Mouse (Mus musculus) kidney, postnatal 0 days (tissue): Measurements from ENCODE around the gene Foxb1. TPM values are rescaled to one million over a fixed set of nuclear protein-coding genes. Genes with fewer than 3 reads are reported as not detected.

Experiments used
- ATAC-seq: fragments of 200-750 bp; cut with Nextera tagmentation; replicated peaks from 2 replicates; pipeline ENCODE4 v1.8.0; 2017; ENCODE audit warnings: low read depth, moderate number of reproducible peaks, moderate TSS enrichment, moderate library complexity; ENCODE audit not compliant: low FRiP score
- DNase-seq: peaks from one replicate; pipeline ENCODE4 v3.0.0-alpha.2; 2016; ENCODE audit warnings: low spot score
- H3K27ac ChIP-seq: fragments of 300-500 bp; sonication (generic); 2 replicates; pipeline ENCODE4 v1.5.1; 2014; ENCODE audit warnings: mild to moderate bottlenecking
- H3K27me3 ChIP-seq: fragments of 300-500 bp; sonication (generic); 2 replicates; pipeline ENCODE4 v1.6.1; 2014; ENCODE audit warnings: low read length, mixed read lengths; ENCODE audit not compliant: insufficient read depth
- H3K36me3 ChIP-seq: fragments of 300-500 bp; sonication (generic); 2 replicates; pipeline ENCODE4 v1.6.1; 2014; ENCODE audit warnings: low read length, mixed read lengths; ENCODE audit not compliant: insufficient read depth
- H3K4me1 ChIP-seq: fragments of 300-500 bp; sonication (generic); replicated peaks from 2 replicates; pipeline ENCODE4 v1.6.1; 2014; ENCODE audit warnings: antibody characterized with exemption, low read length, mixed read lengths; ENCODE audit not compliant: insufficient read depth
- H3K4me2 ChIP-seq: fragments of 300-500 bp; sonication (generic); 2 replicates; pipeline ENCODE4 v1.6.1; 2014; ENCODE audit warnings: mild to moderate bottlenecking, low read length, moderate library complexity, mixed read lengths
- H3K4me3 ChIP-seq: fragments of 300-500 bp; sonication (generic); replicated peaks from 2 replicates; pipeline ENCODE4 v1.5.1; 2014; ENCODE audit warnings: low read depth, low read length
- H3K9ac ChIP-seq: fragments of 300-500 bp; sonication (generic); 2 replicates; pipeline ENCODE4 v1.6.1; 2014; ENCODE audit warnings: low read depth, low read length
- H3K9me3 ChIP-seq: fragments of 300-500 bp; sonication (generic); replicated peaks from 2 replicates; pipeline ENCODE4 v1.6.1; 2016; ENCODE audit warnings: low read length, inconsistent platforms, mixed read lengths
- CTCF ChIP-seq: IDR thresholded peaks from 2 replicates; pipeline ENCODE4 v1.5.1; 2016; ENCODE audit warnings: antibody characterized with exemption, low read depth, mild to moderate bottlenecking, moderate library complexity
- WGBS: fragments of 180-500 bp; shearing (Covaris S2); extraction: QIAGEN DNeasy Blood & Tissue Kit; methylation state at CpG from one replicate; pipeline ENCODE4 v1.1.7; 2014; 5-methylcytosine and 5-hydroxymethylcytosine counted together
- polyA plus RNA-seq: library from polyadenylated mRNA; unstranded; fragments of >200 nt; fragmentation: Nextera tagmentation; extraction: Ambion mirVana; gene quantifications from 2 replicates; pipeline ENCODE4 v1.2.1, GENCODE M21; 2015

Gene Foxb1
- polyA plus RNA-seq, 1 experiment from 2014 or later, result not detected

DNA sequence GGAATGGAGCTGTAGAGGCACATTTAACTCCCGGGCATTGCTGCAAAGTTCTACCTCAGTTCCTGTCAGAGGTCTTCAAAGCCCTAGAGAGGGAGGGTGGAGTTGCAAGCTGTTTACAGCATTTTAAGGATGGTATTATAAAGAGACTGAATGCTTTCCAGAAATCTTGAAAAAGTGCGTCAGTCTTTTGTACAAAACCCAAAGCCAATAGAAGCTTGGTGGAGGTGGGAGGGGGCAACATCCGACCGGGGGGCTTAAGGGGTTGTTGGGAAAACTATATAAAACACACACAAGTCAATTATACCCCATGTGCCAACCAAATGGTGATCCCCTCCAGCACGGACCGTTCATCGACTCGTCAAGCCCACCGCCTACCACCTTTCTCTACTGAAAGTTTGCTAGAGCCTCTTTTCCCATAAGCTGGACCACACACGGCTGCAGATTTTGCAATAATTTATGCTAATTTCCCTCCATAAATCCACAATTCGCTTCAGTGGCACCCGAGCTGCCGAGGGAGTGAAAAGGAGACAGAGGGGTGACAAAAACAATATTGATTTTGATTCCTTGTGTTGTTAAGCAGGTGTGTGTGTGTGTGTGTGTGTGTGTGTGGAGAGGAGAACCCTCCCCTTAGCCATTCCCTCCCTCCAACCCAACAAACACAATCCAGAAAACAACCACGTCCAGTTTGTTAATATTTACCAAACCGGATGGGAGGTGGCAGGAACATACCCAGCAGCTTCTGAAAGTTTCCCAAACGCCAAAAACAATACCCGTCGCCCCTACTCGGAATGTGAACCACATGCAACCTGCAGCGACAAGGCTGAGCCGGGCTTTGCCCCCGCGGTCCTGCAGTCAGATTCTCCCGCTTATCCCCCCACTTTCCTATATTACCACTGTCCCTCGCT is 3.2 kb upstream of the Foxb1 start:
- Histone ChIP-seq H3K27me3 (peaks cover 97% of the 10 kb centered on the region), H3K4me1 (peaks cover 3% of the 10 kb centered on the region; the same call in 1 of the 2 replicates), H3K27ac (no peak overlapping the region), H3K36me3 (no peaks in the 10 kb centered on the region), H3K4me3 (no peak overlapping the region), H3K9me3 (no peaks in the 10 kb centered on the region), H3K9ac (no peak overlapping the region), H3K4me2 (0 out of 2 replicates have a peak overlapping the region, but pooled peaks have one; percentile 19)
- 1% methylated on average over 25 of the region's 25 CpGs for WGBS
- no peak for TF ChIP-seq CTCF
- DNase-seq (no peak), ATAC-seq (no peak)

DNA sequence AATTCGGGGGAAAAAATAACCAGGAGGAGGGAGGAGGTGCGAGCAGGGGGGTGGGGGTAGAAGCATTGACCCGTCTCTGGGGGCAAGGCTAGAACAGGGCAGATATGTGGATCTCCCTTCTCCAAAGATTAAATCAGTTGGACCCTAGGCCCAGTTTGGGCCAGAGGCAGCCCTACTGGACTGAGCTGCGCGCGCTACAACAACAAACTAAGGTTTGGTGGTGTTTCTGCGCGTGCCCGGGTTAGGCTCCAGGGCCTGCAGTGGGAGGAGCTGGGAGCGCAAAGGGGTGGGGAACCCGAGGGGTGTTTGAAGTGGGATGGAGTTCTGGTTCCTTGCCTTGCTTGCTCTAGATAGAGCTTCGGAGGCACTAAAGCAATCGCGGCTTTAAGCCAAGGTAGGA is 2.0 kb upstream of the Foxb1 start:
- no peak overlapping the region for H3K27ac ChIP-seq
- peaks cover 5% of the 10 kb centered on the region; the same call in 1 of the 2 replicates for H3K4me1 ChIP-seq
- 0 out of 2 replicates have a peak overlapping the region, but pooled peaks have one; percentile 1 for H3K4me3 ChIP-seq
- H3K4me2 ChIP-seq, result no peak overlapping the region
- H3K9me3 ChIP-seq, result no peaks in the 10 kb centered on the region
- H3K27me3 ChIP-seq, result peaks cover 97% of the 10 kb centered on the region
- no peak for TF ChIP-seq CTCF
- no peak for ATAC-seq
- H3K9ac ChIP-seq, result no peak overlapping the region
- H3K36me3 ChIP-seq, result no peaks in the 10 kb centered on the region
- 1% methylated on average over 14 of the region's 14 CpGs for WGBS
- DNase-seq, result no peak

- TF ChIP-seq CTCF, result no peak
- Histone ChIP-seq H3K4me2 (no peak overlapping the region), H3K27ac (no peak overlapping the region), H3K4me3 (no peak overlapping the region), H3K9me3 (no peaks in the 10 kb centered on the region), H3K36me3 (no peaks in the 10 kb centered on the region), H3K27me3 (peaks cover 97% of the 10 kb centered on the region), H3K4me1 (peaks cover 5% of the 10 kb centered on the region; the same call in 1 of the 2 replicates), H3K9ac (no peak overlapping the region)
- ATAC-seq (no peak), DNase-seq (no peak)
- WGBS, result 4% methylated on average over 12 of the region's 12 CpGs
Observed at GRCm38 (mm10) chr9:69762221-69762620, 1.5 kb upstream of the Foxb1 start.

GRCm38 (mm10) chr9:69761569-69761968 is 829 bp upstream of the Foxb1 start:
- ATAC-seq, result no peak

GRCm38 (mm10) chr9:69759721-69760221 is 969 bp downstream of the Foxb1 start:
- H3K4me2 ChIP-seq, result no peak overlapping the region
- no peaks in the 10 kb centered on the region for H3K9me3 ChIP-seq
- H3K27ac ChIP-seq, result no peak overlapping the region
- ATAC-seq (no peak), DNase-seq (no peak)
- no peak overlapping the region for H3K9ac ChIP-seq
- H3K4me3 ChIP-seq, result 0 out of 2 replicates have a peak overlapping the region, but pooled peaks have one; percentile 4
- WGBS, result under 1% methylated on average over 44 of the region's 44 CpGs
- no peaks in the 10 kb centered on the region for H3K36me3 ChIP-seq
- H3K4me1 ChIP-seq, result peaks cover 5% of the 10 kb centered on the region; the same call in 1 of the 2 replicates
- peaks cover 98% of the 10 kb centered on the region for H3K27me3 ChIP-seq
- TF ChIP-seq CTCF, result no peak

More at GRCm38 (mm10) chr9:69761569-69761968, 829 bp upstream of the Foxb1 start:
- Histone ChIP-seq H3K4me3 (no peak overlapping the region), H3K27ac (no peak overlapping the region), H3K27me3 (peaks cover 98% of the 10 kb centered on the region), H3K9ac (no peak overlapping the region), H3K36me3 (no peaks in the 10 kb centered on the region), H3K9me3 (no peaks in the 10 kb centered on the region), H3K4me1 (peaks cover 5% of the 10 kb centered on the region; the same call in 1 of the 2 replicates), H3K4me2 (no peak overlapping the region)
- 3% methylated on average over 10 of the region's 10 CpGs for WGBS
- TF ChIP-seq CTCF, result no peak
- no peak for DNase-seq

- ATAC-seq, result no peak
- under 1% methylated on average over 42 of the region's 42 CpGs for WGBS
- no peak for TF ChIP-seq CTCF
- Histone ChIP-seq H3K4me2 (peak overlapping the region; percentile 27), H3K9me3 (no peaks in the 10 kb centered on the region), H3K9ac (no peak overlapping the region), H3K4me1 (peaks cover 5% of the 10 kb centered on the region; the same call in 1 of the 2 replicates), H3K36me3 (no peaks in the 10 kb centered on the region), H3K27me3 (peaks cover 98% of the 10 kb centered on the region), H3K4me3 (peak overlapping the region; percentile 4; the same call in 1 of the 2 replicates), H3K27ac (no peak overlapping the region)
- no peak for DNase-seq
Observed at GRCm38 (mm10) chr9:69758946-69759615, 1.7 kb downstream of the Foxb1 start.
